Comparison of ENCODE assay signal across 8 mouse cellular contexts in genomic region chr4:106650833-106651527, GRCm38 (mm10). TPM values are rescaled to one million over a fixed set of nuclear protein-coding genes. Genes with fewer than 3 reads are reported as not detected.
DNase-seq lines count a peak whose midpoint lies in the region; ATAC-seq lines count a peak whose summit lies in the region.

Gene Pars2 (plus strand): TSS chr4:106651069.

- peak; percentile 98 for ATAC-seq in megakaryocyte progenitor cell, adult 5-6 weeks (replicated peaks; ENCODE audit: poor library complexity)

- DNase-seq in adipocyte (ENCODE audit: low spot score), result peak; percentile 97
- peak; percentile 97 for DNase-seq in embryo, embryonic 10 days (ENCODE audit: low spot score)
- DNase-seq in gastrocnemius, postnatal 10 days, result peak; percentile 96
- peak; percentile 98 for DNase-seq in induced T-regulatory cell, adult 2 months (ENCODE audit: low read depth)
- DNase-seq in left cerebral cortex, adult 9 months (ENCODE audit: low spot score in 2 of 2), result peak; percentile 93 to 97
- DNase-seq in right cerebral cortex, postnatal 14 days, result peak; percentile 98
- DNase-seq in urinary bladder, postnatal 36 days (ENCODE audit: low spot score in 2 of 2), result peak; percentile 93 to 96

RNA-seq across cellular contexts. Expression of gene Pars2, which starts in this region (rescaled TPM):
- 1 to 10 TPM; 3.9 to 4.5 TPM for total RNA-seq in gastrocnemius, postnatal 10 days (2021)
- 3.7 and 6.6 TPM in 2 replicates for total RNA-seq in megakaryocyte progenitor cell, adult 5-6 weeks (2015)
- total RNA-seq in megakaryocyte progenitor cell, adult 5-6 weeks (2017), result 7.7 and 8.8 TPM in 2 replicates

Comparison
In these comparisons a context has a peak if more than half of its experiments do, and no peak if none do; other contexts are left out.
1. Peak in every context shown above with its lines: DNase-seq and ATAC-seq.